Mouse (Mus musculus): Measurements from ENCODE around the gene Parp12.

Gene Parp12

DNA sequence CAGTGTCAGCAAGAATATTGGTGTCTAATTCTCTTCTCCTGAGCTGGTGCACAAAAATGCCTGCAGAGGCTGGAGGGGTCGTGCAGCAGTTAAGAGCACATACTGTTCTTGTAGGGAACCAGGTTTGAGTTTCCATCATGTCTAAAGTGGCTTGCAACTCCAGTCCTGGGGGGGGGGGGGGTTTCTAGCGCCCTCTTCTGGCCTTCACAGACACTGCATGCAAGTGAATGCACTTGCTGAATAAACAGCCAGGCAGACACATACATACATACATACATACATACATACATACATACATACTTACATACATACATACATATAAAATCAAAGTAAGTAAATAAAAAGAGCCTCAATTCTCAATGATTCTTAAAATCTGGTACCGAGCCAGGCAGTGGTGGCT is 59.8 kb downstream of the Parp12 start:
- DNase-seq (ENCODE audit: low read depth): no peak

DNA sequence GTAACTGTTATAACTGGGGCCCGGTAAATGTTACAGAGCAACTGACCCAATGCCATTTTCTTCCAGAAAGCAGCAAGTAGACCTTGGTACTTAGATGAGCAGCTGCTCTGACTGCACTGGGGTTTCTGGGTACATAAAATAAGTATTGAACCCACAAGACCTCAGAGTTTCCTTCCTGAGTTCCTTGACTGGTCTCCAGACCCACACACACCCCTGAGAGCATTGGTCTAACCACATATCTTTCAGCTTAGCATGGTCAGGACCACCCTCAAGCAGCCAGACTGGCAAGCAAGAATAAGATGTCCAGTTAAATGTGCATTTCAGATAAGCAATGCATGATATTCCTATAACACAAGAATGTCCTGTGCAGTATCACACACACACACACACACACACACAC is 61.0 kb downstream of the Parp12 start:
- no peak for DNase-seq (ENCODE audit: low read depth)

GRCm38 (mm10) chr6:39055831-39056261 is 62.3 kb downstream of the Parp12 start:
- no peak for DNase-seq (ENCODE audit: low read depth)

DNA sequence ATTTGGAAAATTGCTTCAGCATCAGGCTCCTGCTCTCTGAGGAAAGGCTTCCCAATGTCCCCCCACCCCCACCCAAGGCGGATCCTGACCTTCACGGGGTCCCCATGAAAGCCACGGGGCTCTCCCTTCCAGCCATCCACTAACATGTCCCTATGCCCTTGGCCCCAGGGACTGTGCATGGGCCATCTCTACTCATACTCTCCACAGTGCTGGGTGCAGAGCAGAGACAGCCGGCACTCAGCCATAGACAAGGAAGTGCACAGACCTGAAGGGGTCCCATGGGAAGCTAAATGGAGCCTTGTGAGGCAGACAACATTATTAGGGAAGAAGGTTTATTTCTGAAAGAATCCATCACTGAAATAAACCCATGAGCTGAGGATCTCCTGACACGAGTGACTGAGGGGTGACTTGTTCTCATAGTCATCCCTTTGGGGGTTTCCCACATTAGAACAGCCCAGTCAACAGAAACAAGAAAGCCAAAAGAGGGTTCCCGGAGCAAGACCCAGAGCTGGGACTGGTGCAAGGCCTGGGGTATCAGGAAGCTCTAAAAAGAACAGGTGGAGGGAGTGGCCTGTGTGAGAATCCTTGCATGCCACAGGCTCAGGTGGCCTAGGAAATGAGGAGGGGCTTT is 63.2 kb downstream of the Parp12 start:
- DNase-seq (ENCODE audit: low read depth): no peak

DNA sequence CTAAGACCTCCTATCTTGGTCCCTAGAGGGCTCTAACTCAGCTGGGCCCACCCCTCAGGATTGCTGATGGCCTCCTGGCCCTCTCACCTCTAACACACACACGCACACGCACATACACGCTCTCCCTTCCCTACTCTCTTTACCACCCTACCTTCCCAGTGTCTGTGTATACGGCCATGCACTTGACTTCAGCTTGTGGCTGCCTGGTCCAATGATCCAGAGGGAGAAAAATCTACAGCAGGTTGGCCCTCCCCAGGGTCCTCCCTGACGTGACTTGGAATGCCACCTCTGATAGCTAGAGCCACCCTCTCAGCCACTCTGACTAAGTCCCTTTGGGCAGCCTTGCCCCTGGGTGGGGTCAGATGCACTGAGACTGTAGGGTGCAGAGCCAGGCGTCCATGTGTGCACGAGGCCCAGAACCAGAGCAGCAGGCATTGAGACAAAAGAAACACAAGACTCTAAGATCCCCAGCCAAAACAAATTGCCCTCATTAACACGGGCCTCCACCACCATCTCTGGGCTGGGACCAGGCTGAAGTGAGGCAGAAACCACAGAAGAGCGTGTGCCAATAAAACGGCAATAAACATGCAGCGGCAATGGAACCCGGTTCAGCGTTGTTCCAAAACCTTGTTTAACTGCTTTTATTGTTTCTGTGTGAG is 63.8 kb downstream of the Parp12 start:
- no peak for DNase-seq (ENCODE audit: low read depth)

GRCm38 (mm10) chr6:39052636-39053035 is 65.5 kb downstream of the Parp12 start:
- no peak for DNase-seq (ENCODE audit: low read depth)

DNA sequence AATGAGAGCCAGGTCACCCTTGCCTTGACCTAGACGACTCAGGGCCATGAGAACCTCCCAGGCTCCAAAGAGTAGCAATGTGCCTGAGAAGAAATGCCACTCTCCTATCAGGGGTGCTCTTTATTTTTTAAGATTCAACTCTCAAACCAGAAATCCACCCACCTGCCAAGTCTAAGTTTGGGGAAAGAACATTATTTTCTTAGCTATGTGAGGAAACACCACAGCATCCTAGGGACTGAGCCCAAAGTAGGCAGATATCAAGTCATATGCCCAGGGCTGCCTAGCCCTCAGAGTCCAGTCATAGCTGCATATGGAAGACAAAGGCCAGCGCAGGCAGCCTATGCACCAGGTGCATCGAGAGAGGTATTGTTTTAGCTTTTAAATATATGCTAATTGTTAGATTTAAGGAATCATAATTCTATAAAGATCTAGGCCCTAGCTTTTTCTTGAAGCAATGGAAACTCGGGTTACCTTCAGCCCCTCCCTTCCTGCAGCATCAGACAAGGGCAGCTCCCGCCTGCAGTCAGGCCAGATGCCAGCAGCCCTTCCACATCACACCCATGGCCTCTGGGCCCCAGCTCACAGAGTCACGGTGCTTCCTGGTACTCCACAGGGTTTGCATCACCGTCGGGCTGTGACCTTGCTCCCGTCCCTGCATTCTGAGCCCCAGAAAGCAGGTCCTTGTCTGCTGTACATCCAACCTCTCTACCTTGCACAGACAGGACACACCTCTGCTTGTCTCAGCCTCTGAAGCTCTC is 66.2 kb downstream of the Parp12 start:
- no peak for DNase-seq (ENCODE audit: low read depth)

- no peak for DNase-seq (ENCODE audit: low read depth)
Measured at GRCm38 (mm10) chr6:39050836-39051235, 67.3 kb downstream of the Parp12 start.

- DNase-seq (ENCODE audit: low read depth): no peak
Measured at GRCm38 (mm10) chr6:39049141-39049540, 69.0 kb downstream of the Parp12 start.

DNA sequence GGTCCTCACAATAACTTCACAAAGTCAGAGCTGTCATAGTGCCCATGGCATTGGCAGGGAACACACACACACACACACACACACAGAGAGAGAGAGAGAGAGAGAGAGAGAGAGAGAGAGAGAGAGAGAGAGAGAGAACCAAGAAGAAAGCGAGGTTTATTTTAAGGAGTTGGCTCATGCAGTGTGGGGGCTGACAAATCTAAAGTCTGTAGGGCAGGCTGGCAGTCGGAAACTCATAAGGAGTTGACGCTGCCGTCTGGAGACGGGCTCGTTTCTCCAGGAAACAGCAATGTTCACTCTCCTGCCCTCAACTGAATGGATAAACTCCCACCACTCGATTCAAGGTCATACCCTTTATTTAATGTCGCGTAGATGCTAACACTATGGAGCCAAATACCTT is 77.7 kb downstream of the Parp12 start:
- DNase-seq (ENCODE audit: low read depth): no peak
